Mouse (Mus musculus) neutrophil, adult 5-6 weeks (primary cell): ENCODE measurements around the gene Mlx. TPM values are rescaled to one million over a fixed set of nuclear protein-coding genes. Genes with fewer than 3 reads are reported as not detected.

ENCODE experiments used
- ATAC-seq: fragments of 151-379, 151-347 bp; 2 replicates; pipeline ENCODE4 v1.8.0; 2017; ENCODE audit warnings: mild to moderate bottlenecking, moderate TSS enrichment; ENCODE audit not compliant: insufficient number of reproducible peaks, poor library complexity, low FRiP score, severe bottlenecking; ENCODE audit errors: extremely low read depth
- total RNA-seq: library from RNA; stranded (forward); fragments of 200-1000 nt; gene quantifications from 2 replicates; pipeline ENCODE4 v1.2.3, GENCODE M21; 2017

Mlx gene
- total RNA-seq, 1 experiment from 2014 or later: 46.3 TPM

DNA sequence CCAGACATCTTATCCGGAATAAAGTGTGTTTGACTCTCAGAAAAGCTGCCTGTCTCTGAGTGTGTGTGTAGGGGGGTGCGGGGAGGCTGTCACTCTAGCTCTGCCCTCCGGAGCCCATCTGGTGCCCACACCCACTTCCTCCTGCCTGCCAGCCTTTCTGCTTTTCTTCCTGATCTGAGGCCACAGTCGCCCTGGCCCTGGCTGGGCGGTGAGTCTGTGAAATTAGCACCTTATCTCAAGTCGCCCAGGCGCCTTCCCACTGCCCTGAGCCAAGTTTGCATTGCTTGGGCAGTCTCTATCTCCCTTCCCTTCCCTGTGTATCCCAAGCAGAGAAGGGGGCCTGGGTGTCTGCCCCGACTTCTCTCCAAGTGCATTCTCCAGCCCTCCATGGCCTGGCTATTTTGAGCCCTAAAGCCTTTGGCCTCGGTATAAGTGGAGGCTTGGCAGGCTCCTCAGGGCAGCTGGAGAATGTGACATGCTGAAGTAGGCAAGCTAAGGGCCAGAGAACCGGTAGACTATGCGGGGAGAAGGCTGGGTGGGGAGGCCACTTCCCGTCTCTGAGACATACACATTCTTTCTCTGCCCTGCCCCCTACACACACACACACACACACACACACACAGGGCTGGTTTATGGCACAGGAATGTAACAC is 23.3 kb upstream of the Mlx start:
- peak; percentile 66 for ATAC-seq

DNA sequence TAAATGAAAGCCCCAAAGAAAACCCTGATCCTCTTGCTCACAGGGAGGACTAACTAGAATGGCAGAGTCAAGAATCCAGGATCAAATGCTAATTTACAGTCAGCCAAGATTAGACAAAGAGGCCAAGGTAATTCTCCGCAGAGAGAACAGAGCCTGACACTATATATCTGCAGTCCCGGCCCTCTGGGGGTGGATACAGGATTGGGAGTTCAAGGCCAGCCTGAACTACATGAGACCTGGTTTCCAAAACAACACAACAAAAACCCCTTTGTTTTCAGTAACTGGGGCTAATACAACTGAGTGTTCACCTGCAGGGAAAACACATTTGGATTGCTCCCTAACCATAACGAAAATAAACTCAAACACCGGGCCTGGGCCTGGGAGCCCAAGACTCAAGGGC is 22.6 kb upstream of the Mlx start:
- no peak for ATAC-seq

DNA sequence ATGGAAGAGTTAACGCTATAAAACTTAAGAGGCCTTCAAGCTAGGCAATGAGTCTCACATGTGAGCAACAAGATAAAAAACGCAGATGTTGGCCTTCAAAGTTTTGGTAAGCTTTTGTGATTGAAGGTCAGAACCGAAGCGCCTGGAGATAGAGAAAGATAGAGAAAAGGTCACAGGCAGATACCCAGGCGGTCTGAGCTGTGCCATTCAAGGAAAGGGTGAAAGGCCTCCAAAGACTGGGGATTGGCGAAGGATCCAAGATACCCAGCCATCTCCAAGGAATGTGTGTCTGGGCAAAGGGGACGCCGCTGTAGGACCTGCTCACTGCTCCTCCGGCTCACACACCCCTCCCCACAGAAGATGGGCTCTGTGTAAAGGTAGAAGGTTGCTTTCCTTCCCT is 22.1 kb upstream of the Mlx start:
- ATAC-seq: no peak

DNA sequence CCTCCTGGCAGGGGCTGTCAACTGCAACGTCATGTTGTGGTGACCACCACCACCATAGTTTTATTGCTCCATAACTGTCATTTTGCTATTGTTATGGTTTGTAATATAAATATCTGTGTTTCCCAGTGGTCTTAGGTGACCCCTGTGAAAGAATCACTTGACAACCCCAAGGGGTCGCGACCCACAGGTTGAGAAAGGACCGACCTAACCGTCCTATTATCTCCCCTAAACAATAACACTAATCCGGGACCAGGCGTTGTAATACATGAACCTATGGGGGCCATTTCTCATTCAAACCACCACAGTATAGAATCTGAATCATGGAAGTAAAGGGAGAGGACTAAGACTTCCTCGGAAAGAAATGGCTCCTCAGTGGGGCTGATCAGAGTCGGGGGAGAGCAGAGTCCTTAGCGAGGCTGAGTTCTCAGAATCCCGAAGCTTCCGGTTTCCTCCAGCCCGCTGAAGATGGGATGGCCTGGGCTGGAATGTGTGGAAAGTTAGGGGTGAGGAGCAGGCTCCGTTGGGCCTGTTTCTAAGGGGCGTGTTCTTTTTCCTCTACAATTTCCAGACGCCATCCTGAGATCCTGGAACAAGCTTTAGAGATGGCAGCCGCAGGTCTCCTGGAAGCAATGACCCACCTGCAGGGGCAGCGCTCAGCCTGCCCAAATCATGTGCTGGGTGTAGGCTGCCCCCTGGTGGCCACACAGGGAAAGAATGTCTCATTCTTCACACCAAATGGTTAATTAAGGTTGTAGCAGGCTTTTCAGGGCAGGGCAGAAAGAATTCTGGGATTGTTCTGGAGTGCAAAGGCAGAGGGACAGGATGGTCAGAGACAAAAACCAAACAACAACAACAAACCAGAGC is 20.3 kb upstream of the Mlx start:
- ATAC-seq: peak; percentile 43; the same call in 1 of the 2 replicates

DNA sequence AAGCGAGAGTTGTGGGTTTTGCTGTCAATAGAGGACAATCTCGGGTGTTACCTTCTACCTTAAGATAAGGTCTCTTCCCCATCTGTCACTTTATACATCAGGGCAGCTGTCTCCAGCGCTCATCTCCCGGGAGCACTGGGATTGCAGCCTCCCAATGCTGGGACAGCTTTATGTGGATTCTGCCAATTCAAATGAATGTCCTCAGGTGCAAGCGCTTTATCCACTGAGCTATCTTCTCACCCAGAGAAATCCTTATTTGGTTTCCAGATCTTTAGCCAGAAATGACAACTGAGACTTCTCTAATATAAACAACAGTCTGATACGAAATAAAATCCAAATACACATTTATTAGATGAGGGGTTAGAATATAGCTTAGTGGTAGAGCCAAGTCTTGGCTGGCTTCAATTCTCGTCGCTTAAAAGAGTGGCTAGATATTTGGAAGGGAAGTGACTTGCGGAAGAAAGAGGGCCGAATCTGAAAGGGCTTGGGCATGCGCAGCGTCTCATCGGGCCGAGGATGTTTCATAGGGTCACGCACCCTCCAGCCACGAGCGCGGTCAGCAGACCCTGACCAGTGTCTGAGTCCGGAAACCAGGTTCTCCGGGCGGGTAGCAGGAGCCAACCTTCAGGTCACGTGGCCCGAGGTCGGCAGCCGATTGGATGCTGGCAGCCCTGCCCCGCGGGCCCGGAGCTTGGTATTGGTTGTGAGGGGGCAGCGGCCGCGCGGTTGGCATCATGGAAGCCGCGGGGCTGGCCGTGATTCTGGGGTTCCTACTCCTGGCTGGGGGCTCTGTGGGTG is 17.5 kb upstream of the Mlx start, which contains the start of gene Naglu:
TSS of gene Naglu (plus strand) at position 622 of the 798 bp plus-strand sequence.
- ATAC-seq: peak; percentile 79

DNA sequence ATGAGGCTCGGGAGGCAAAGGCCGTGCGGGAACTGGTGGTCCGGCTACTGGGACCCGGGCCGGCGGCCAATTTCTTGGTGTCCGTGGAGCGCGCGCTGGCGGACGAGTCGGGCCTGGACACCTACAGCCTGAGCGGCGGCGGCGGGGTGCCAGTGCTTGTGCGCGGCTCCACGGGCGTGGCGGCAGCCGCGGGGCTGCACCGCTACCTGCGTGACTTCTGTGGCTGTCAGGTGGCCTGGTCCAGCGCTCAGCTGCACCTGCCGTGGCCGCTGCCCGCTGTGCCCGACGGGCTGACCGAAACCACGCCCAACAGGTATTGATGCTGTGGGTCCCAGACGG is 16.9 kb upstream of the Mlx start:
- ATAC-seq: no peak

DNA sequence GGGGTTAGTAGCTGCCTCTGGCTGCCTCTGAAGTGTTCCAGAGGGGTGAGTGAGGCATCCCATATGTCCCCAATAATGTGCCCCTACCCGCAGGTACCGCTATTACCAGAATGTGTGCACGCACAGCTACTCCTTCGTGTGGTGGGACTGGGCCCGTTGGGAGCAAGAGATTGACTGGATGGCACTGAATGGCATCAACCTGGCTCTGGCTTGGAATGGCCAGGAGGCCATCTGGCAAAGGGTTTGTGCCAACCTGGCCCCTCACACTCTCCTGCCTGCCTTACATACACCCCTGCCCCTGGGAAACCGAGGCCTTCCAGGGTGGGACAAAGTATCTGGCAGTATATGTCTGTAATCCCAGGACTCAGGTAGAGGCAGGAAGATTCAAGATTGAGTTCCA is 16.1 kb upstream of the Mlx start:
- ATAC-seq: no peak

DNA sequence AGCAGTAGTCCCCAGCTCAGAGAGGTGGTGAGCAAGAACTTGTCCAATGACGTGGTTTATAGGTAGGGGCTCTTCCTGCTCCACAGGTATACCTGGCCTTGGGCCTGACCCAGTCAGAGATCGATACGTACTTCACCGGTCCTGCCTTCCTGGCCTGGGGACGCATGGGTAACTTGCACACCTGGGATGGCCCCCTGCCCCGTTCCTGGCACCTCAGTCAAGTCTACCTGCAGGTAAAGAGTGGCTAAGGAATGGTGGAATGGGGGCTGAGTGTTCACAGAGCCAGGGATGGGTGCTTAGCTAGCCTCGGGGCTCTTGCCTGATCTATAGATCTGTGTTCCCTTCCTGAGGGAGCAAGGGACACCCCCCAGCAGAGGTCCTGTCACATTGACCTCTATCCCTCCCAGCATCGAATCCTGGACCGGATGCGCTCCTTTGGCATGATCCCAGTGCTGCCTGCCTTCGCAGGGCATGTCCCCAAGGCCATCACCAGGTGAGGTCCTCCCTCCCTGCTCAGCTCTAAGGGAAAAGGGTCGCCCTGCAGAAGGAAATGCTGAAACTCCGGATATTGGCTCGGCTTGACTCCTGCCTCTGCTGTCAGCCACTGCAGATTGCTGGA is 15.2 kb upstream of the Mlx start:
- no peak for ATAC-seq

DNA sequence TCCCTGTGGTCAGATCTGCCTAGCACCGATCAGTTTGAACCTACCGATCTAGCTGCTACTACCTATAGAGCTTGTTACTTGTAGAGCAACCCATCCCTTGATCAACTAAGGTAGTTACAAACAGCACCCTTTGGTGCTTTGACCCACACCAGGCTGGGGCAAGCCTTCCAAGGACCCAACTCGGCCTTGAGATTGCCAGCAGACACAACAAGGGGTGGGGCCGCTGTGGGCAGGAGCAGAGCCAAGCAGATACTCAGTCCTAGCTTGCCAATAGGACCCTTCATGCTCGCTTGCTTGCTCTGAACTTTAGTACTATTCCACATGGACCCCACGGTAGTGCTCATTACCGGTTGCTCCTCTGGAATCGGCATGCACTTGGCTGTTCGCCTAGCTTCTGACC is 9.0 kb upstream of the Mlx start, which contains the start of gene Hsd17b1:
TSS of gene Hsd17b1 (plus strand) at position 291 of the 400 bp plus-strand sequence.
- no peak for ATAC-seq

DNA sequence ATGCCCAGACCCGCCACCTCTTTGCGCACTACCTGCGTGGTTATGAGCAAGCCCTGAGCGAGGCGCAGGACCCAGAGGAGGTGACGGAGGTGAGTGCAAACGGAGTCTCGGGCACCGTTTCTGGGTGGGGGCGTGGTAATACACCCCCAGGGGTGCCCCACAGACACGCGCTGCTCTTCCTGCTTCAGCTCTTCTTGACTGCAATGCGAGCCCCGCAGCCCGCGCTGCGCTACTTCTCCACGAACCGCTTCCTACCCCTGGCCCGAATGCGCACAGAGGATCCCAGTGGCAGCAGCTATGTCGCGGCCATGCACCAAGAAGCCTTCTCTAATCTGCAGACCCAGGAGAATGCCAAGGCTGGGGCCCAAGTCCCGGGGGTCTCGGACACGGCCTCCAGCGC is 7.3 kb upstream of the Mlx start:
- no peak for ATAC-seq

DNA sequence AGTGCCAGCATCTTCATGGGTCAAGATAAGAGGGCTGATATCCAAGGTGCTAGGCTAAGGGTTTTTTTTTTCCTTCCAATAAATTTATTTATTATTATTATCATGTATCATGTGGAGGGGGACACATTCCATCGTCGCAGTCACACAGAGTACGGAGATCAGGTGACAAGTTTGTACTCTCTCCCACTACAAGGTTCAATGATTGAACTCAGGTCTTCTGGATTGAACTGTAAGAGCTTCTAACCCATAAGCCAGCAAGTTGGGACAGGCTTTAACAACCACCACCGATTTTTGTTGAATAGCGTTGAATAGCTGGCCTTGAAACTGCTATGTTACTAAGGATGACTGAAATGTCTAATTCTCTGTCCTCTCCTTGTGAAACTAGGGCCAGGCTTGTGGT is 6.7 kb upstream of the Mlx start:
- no peak for ATAC-seq

DNA sequence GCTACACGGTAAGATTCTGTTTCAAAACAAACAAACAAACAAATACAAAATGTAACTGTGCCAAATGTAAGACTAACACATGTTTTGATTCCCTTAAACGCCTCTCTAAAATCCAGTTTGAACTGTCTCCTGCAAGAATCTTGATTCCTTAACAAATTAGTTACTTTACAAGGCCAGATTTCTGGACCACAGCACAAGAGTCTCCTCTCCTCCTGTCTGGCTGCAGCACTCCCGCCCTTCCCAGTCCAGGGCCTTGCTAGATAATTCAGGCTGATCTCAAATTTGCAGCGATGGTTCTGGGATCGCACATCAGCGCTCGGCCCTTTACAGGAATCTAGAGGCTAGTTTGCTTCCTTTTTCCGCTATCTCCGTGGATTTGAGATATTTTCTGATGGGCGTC is 5.4 kb upstream of the Mlx start:
- no peak for ATAC-seq

DNA sequence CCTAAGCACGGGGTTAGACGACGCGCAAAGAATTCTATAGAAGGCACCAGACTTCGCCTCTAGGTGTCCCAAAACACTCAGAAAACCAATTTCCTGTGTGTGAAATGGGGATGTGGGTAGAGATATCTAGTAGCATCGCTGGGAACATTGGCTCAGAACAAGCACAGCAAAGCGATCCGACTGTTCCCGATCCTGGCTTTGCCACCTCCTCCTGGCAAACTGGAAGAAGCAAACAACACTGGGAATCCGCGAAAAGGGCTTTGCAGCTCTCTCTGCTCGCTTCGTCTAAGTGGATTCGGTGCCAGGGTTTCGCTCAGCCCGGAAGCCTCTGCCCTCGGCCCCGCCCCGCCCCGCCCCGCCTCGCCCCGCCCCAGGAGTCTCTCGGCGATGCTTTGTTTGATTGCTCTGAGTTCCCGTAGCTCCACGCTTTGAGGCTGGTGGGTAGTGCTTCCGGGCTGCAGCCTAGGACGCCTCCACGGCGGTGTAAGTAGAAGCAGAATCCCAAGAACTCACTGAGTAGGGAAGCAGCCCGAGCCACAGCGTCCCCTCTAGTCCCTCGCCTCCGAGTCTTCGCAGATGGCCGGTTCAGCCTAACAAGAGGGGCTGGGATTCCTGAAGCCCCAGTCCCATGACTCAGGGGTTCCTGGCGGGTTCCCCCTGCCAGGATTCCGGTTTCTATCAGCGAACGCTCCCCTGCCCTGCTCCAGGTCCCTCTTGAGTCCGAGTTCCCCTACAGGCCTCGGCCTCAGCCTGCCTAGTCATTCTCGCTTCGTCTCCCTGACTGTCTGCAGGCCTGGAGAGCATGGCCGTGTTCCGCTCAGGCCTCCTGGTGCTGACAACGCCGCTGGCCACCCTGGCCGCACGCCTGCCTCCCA is 4.6 kb upstream of the Mlx start, which contains the start of gene Coasy:
TSS of gene Coasy (plus strand) at position 358 of the 875 bp plus-strand sequence.
- ATAC-seq: peak; percentile 67

DNA sequence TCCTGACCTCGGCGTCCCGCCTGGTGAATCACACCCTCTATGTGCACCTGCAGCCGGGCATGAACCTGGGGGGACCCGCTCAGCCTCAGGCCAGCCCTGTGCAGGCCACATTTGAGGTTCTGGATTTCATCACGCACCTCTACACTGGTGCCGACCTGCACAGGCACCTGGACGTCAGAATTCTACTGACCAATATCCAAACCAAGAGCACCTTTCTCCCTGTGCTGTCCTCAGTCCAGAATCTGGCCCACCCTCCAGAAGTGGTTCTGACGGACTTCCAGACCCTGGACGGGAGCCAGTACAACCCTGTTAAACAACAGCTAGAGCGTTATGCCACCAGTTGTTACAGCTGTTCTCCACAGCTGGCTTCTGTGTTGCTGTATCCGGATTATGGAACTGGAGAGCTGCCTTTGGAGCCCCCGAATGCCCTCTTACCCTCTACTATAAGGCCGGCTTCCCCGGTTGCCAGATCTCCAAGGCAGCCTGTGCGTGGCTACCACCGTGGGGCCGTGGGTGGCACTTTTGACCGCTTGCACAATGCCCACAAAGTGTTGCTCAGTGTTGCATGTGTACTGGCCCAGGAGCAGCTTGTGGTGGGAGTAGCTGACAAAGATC is 3.9 kb upstream of the Mlx start:
- ATAC-seq: no peak

DNA sequence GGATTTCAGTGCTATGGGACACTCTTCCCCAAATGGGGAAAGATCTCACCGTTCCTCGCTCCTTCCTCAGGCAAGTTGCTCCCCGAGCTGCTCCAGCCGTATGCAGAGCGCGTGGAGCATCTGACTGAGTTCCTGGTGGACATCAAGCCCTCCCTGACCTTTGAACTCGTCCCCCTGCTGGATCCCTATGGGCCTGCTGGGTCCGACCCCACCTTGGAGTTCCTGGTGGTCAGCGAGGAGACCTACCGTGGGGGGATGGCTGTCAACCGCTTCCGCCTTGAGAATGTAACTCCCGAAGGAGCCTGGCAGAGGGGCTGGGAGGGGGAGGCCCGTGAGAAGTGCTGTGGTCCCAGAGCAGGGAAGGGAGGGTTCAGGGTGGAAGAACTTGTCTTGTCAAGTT is 2.8 kb upstream of the Mlx start:
- no peak for ATAC-seq

DNA sequence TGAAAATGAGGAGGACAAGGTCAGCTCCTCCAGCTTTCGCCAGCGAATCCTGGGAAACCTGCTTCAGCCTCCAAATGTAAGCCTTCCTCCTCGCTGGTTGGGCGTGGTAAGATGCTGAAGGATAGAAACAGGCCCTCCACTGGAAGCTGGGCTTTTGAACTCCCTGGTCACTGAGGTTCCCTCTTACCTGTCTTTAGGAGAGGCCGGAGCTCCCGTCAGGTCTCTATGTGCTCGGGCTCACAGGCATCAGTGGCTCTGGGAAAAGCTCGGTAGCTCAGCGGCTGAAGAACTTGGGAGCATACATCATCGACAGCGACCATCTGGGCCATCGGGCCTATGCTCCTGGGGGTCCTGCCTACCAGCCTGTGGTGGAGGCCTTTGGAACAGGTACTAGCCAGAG is 2.3 kb upstream of the Mlx start:
- no peak for ATAC-seq

DNA sequence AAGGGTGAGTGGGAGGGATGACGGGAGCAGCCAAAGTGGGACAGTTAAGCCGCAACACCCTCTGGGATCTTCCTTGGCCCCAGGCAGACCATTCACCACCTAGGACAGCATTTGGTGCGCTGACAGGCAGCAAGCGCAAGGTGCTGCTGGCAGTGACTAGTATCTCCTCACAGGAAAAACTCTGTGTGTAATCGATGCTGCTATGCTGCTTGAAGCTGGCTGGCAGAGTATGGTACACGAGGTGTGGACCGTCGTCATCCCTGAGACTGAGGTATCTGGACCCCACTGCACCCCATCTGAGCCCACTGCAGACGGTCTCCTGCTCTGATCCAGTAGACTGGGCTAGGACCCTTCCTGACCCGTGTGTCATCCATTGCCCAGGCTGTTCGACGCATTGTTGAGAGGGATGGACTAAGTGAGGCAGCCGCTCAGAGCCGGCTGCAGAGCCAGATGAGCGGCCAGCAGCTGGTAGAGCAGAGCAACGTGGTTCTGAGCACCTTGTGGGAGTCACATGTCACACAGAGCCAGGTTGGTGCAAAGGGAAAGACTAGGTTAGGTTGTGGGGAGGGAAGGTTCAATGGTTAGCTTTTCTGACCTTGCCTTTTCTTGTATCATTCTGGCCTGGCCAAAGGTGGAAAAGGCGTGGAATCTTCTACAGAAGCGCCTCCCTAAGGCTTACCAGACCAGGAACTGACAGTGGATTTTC is 1.3 kb upstream of the Mlx start:
- no peak for ATAC-seq
